Mouse (Mus musculus) limb, embryonic 14.5 days (tissue): ENCODE measurements around the gene Gm37240. TPM values are rescaled to one million over a fixed set of nuclear protein-coding genes. Genes with fewer than 3 reads are reported as not detected.

ENCODE experiments used
- ATAC-seq: fragments of 200-750 bp; cut with Nextera tagmentation; 2 replicates; pipeline ENCODE4 v1.8.0; 2017; ENCODE audit warnings: low read depth, moderate number of reproducible peaks, moderate TSS enrichment; ENCODE audit not compliant: low FRiP score
- DNase-seq: peaks from one replicate; pipeline ENCODE4 v3.0.0-alpha.2; 2015; ENCODE audit warnings: low spot score
- H3K27ac ChIP-seq: fragments of 300-500 bp; sonication (generic); replicated peaks from 2 replicates; pipeline ENCODE4 v1.5.1; 2014; ENCODE audit warnings: low read depth, mild to moderate bottlenecking, low read length, moderate library complexity, mixed read lengths
- H3K27me3 ChIP-seq: fragments of 300-500 bp; sonication (generic); 2 replicates; pipeline ENCODE4 v1.6.1; 2014; ENCODE audit warnings: low read length, mixed read lengths; ENCODE audit not compliant: control insufficient read depth, insufficient read depth
- H3K36me3 ChIP-seq: fragments of 300-500 bp; sonication (generic); 2 replicates; pipeline ENCODE4 v1.6.1; 2014; ENCODE audit warnings: mild to moderate bottlenecking, low read length, moderate library complexity, mixed read lengths; ENCODE audit not compliant: control insufficient read depth, insufficient read depth
- H3K4me1 ChIP-seq: fragments of 300-500 bp; sonication (generic); 2 replicates; pipeline ENCODE4 v1.6.1; 2014; ENCODE audit warnings: antibody characterized with exemption, low read length, mixed read lengths; ENCODE audit not compliant: control insufficient read depth, insufficient read depth
- H3K4me2 ChIP-seq: fragments of 300-500 bp; sonication (generic); replicated peaks from 2 replicates; pipeline ENCODE4 v1.6.1; 2014; ENCODE audit warnings: low read depth, mild to moderate bottlenecking, low read length, moderate library complexity; ENCODE audit not compliant: severe bottlenecking
- H3K4me3 ChIP-seq: fragments of 300-500 bp; sonication (generic); replicated peaks from 2 replicates; pipeline ENCODE4 v1.5.1; 2014; ENCODE audit warnings: low read length
- H3K9ac ChIP-seq: fragments of 300-500 bp; sonication (generic); 2 replicates; pipeline ENCODE4 v1.6.1; 2014; ENCODE audit warnings: mild to moderate bottlenecking, low read depth, low read length, moderate library complexity; ENCODE audit not compliant: severe bottlenecking
- H3K9me3 ChIP-seq: fragments of 300-500 bp; sonication (generic); 2 replicates; pipeline ENCODE4 v1.6.1; 2016; ENCODE audit warnings: low read length; ENCODE audit not compliant: control insufficient read depth
- POLR2A ChIP-seq: fragments of 200-500 bp; IDR thresholded peaks from 2 replicates; pipeline ENCODE4 v1.8.0; 2012; ENCODE audit warnings: inconsistent platforms, mild to moderate bottlenecking, moderate library complexity, borderline replicate concordance; ENCODE audit not compliant: insufficient read depth, insufficient read length; ENCODE audit errors: extremely low read depth
- WGBS: fragments of 180-500 bp; shearing (Covaris S2); extraction: QIAGEN DNeasy Blood & Tissue Kit; methylation state at CpG from one replicate; pipeline ENCODE4 v1.1.7; 2014; 5-methylcytosine and 5-hydroxymethylcytosine counted together
- polyA plus RNA-seq, 2 experiments: library from polyadenylated mRNA; depleted of rRNA in 1 of 2; stranded (reverse) in 1 of 2; unstranded in 1 of 2; fragments of >200 nt; fragmentation: Nextera tagmentation in 1 of 2; extraction: Ambion mirVana in 1 of 2; gene quantifications; 2 replicates each; pipeline versions ENCODE4 v1.2.1 to v1.2.3; 2012 to 2014

Gene Gm37240
- polyA plus RNA-seq, 2 experiments = 2.0 to 13.4 TPM

DNA sequence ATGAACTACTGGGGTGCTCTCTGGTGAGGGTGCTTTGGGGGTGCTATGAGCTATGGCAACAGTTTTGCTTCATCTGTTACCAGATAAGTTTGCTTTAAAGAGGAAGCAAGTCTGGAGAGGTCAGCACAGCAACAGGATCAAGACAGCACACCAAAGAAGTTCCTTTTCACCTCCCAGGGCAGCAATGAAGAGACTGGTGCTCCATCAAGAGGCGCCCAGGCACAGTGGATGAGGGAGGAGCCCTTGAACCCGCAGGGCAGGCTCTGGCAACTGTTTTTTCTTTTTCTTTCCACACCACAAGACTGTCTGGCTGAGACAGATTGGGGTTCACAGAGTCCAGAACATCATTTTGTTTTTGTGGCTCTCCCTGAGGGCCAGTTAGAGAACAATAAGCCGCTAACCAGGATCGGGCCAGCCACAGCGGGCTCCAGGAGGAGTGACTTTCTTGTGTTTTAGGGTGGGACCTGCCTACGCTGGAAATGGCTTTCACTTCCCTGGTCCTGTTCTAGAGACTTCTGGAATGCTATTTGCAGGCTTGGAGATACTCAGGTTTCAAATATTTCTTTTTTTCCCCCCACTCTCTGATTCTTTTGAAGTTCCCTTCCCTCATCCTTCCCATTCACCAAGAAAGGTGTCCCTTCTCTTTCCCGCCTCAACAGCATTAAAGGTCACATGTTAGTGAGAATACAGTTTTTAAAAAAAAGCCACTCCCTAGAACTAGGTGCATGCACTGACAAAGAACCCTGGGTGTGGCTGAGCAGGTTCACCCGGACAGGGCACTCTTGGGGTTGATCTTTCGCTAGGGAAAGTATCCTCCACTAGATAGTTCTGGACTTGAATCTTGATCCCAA, 1241.9 kb downstream of the Gm37240 start:
- Histone ChIP-seq H3K9me3 (no peaks in the 10 kb centered on the region), H3K4me2 (no peak overlapping the region), H3K27ac (no peak overlapping the region), H3K4me3 (no peak overlapping the region), H3K4me1 (no peaks in the 10 kb centered on the region), H3K27me3 (no peaks in the 10 kb centered on the region), H3K36me3 (no peaks in the 10 kb centered on the region), H3K9ac (no peak overlapping the region)
- no peak for ATAC-seq
- TF ChIP-seq POLR2A = no peak
- DNase-seq = no peak
- WGBS = 67% methylated on average over 9 of the region's 9 CpGs

DNA sequence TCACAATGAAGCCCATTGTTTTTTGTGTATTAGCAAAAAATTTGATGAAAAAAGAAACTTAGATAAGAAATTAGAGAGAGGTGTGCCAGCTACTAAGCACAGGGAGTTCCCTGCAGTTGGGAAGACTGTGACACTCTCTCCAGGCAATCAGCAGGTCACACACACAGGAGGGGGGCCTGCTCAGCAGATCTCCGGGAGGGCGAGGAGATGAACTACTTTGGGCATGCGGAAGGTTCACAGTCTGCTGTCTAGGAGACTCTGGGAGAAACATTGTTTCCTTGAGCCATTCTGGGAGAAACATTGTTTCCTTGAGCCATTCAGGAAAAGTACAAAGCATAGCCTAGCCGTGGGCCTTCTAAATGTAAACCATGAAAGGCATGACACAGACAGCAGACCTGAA, 1244.4 kb downstream of the Gm37240 start:
- no peak for TF ChIP-seq POLR2A
- WGBS = 74% methylated on average over 4 of the region's 4 CpGs
- H3K27me3 ChIP-seq = no peaks in the 10 kb centered on the region
- H3K9ac ChIP-seq = no peak overlapping the region
- no peak overlapping the region for H3K27ac ChIP-seq
- H3K36me3 ChIP-seq = no peaks in the 10 kb centered on the region
- H3K4me2 ChIP-seq = no peak overlapping the region
- H3K4me1 ChIP-seq = no peaks in the 10 kb centered on the region
- H3K9me3 ChIP-seq = no peaks in the 10 kb centered on the region
- no peak for ATAC-seq
- no peak for DNase-seq
- H3K4me3 ChIP-seq = no peak overlapping the region

DNA sequence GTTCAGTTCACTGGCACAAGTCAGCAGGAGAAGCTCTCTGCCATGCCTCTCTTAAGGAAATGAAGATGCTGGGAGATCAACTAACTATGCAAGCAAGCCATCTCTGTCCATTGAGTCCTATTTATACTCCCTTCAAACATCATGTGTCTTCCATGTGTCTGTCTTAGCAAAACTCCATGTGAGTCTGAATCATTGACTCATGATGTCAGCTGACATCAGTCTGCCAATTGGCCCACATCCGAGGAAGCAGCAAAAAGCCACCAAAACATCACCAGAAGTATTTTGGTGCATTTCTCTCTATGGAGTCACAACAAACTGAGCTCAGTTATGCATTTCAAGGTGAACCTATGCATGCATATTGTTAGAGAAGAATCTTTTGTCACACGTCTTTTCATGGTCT, 1245.9 kb downstream of the Gm37240 start:
- no peak for TF ChIP-seq POLR2A
- Histone ChIP-seq H3K4me1 (no peaks in the 10 kb centered on the region), H3K9ac (no peak overlapping the region), H3K4me3 (no peak overlapping the region), H3K27me3 (no peaks in the 10 kb centered on the region), H3K9me3 (no peaks in the 10 kb centered on the region), H3K27ac (no peak overlapping the region), H3K36me3 (no peaks in the 10 kb centered on the region), H3K4me2 (no peak overlapping the region)
- WGBS = 86% methylated on average over 2 of the region's 2 CpGs
- DNase-seq (no peak), ATAC-seq (no peak)

DNA sequence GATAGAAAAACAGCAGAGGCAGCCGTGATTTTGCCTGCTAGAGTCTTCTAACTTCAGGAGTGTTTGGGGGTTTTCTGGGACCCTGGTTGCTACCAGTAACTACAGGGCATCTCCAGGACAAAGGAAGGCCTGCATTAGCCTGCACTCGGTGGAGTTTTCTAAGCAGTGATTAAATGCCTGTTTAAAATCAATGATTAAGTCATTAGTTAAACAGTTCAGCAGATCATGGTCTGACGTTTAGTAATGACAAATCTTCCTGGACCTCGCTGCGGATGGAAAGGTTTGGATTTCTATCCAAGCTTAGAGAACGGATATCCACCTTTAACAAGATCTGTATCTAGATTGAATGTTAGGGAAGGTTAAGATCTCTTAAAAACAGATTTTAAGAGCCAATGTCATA, 1246.8 kb downstream of the Gm37240 start:
- Histone ChIP-seq H3K9me3 (no peaks in the 10 kb centered on the region), H3K27me3 (no peaks in the 10 kb centered on the region), H3K36me3 (no peaks in the 10 kb centered on the region), H3K4me2 (no peak overlapping the region), H3K27ac (no peak overlapping the region), H3K9ac (no peak overlapping the region), H3K4me1 (no peaks in the 10 kb centered on the region), H3K4me3 (no peak overlapping the region)
- ATAC-seq = no peak
- DNase-seq = no peak
- WGBS = 66% methylated on average over 6 of the region's 6 CpGs
- no peak for TF ChIP-seq POLR2A

DNA sequence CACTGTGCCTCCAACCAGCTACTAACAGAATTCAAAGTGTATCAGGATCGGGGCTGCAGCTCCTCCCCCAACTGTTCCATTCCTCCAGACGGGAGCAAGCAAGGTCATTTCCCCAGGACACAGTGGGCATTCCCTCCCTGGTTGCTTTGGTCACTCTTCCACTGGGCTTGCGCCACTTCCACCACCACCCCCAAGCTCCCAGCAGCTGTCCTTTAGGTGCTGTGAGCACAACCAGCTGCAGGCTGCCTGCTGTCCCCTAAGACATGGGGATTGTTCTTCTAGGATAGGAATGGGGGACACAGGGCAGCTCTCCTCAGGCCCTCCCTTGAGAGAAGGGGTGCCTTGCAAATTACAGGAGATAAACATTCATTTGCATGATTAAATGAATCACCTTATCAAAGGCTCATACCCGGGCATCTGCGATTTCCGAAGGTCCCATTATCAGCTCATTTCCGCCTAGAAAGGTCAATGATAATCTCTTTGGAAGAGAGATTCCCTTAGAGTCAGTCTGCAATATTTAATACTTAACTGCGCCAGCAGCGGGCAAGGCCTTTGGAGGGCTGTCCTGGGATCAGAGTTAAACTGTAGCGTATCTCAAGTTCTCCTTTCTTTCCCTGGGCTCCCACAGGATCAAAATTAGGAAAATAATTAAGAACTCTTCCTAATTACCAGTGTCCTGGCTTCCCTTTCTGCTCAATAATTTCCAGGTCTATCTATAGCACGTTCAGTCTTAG, 1247.4 kb downstream of the Gm37240 start:
- Histone ChIP-seq H3K27ac (no peak overlapping the region), H3K27me3 (no peaks in the 10 kb centered on the region), H3K4me1 (no peaks in the 10 kb centered on the region), H3K9ac (no peak overlapping the region), H3K36me3 (no peaks in the 10 kb centered on the region), H3K4me2 (no peak overlapping the region), H3K9me3 (no peaks in the 10 kb centered on the region), H3K4me3 (no peak overlapping the region)
- DNase-seq (no peak), ATAC-seq (no peak)
- WGBS = 44% methylated on average over 11 of the region's 11 CpGs
- no peak for TF ChIP-seq POLR2A
